Mouse (Mus musculus): Measurements from ENCODE around the gene Smtnl1. TPM values are rescaled to one million over a fixed set of nuclear protein-coding genes. Genes with fewer than 3 reads are reported as not detected.

Gene Smtnl1
- total and polyA plus RNA-seq, 3 experiments, result 0.13 to 1.5 TPM; not detected in 1

DNA sequence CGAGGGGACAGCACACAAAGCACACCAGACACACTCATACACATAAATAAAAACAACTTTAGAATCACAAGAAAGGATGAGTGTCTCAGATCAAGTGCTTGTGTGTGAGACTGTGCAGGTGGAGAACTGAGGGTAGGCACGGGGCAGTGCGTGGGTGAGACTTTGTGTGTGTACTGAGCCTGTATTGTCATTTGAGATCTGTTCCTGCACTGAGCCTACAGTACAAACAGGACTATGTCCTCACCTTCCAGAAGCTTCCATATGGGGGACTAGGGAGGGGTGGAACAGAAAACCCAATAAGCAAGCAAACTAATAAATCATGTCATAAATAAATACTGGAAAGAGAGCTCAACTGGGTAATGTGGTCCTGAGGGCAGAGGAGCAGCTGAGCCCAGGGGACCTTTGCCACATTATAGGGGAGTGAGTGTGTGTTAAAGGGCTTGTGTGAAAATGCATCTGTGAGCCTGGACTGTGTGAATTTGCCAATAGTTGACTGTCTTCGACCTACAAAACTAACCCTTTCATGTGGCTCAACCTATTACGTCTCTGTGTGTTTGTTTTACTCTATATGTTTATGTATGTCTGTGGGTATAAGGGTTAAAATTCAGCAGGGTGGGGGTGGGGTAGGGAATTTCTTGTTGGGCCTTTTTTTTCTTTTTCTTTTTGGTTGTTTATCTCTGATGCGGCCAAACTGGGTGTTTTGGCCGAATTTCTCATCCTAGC lies 28.1 kb upstream of the Smtnl1 start:
- Histone ChIP-seq H3K9ac (ENCODE audit: insufficient read depth, low read depth) (no peak overlapping the region), H3K4me2 (ENCODE audit: insufficient read depth, low read depth, poor library complexity, severe bottlenecking) (no peak overlapping the region), H3K27me3 (replicated peaks) (no peaks in the 10 kb centered on the region), H3K4me3 (replicated peaks in 1 of 3; ENCODE audit: low read depth in 2 of 3, low read length in 2 of 3, poor library complexity in 1 of 3) (no peak overlapping the region), H3K27ac (ENCODE audit: insufficient read depth, low read depth) (no peak overlapping the region), H3K4me1 (ENCODE audit: control insufficient read depth in 1 of 2, insufficient read depth in 2 of 2) (peaks cover 0 to 14% of the 10 kb centered on the region in 2 experiments; a peak in 2 of 4 replicates), H3K9me3 (replicated peaks; ENCODE audit: low read length) (no peaks in the 10 kb centered on the region), H3K36me3 (replicated peaks in 1 of 2; ENCODE audit: control insufficient read depth in 1 of 2, insufficient read depth in 1 of 2, low read length in 1 of 2) (no peaks in the 10 kb centered on the region), H3K79me2 (replicated peaks; ENCODE audit: control insufficient read depth, extremely low read depth, insufficient read depth, poor library complexity, severe bottlenecking) (no peaks in the 10 kb centered on the region)
- TF ChIP-seq SMC3 (IDR thresholded peaks at IDR 0.05; ENCODE audit: low read depth, low read length) (no peak), POLR2AphosphoS2 (IDR thresholded peaks at IDR 0.05; ENCODE audit: low read depth, low read length) (no peak), CTCF (conservative IDR thresholded peaks at IDR 0.05 in 1 of 2, IDR thresholded peaks at IDR 0.05 in 1 of 2; ENCODE audit: low read depth in 2 of 2, low read length in 2 of 2) (no peak)
- dilution Hi-C loops (cut with MboI; ENCODE audit: extremely low pct_ligation_motif_present, extremely low pct_unique_long_range_greater_than_20kb, low sequenced_read_pairs), result no loop called here
- DNase-seq (ENCODE audit: extremely low read depth), result no peak
- in situ Hi-C loops (cut with MboI; ENCODE audit: low pct_ligation_motif_present, low pct_unique_long_range_greater_than_20kb, low sequenced_read_pairs), result no loop called here

GRCm38 (mm10) chr2:84845226-84845625 lies 22.8 kb upstream of the Smtnl1 start:
- H3K27me3 ChIP-seq (replicated peaks), result no peaks in the 10 kb centered on the region
- H3K4me1 ChIP-seq (ENCODE audit: control insufficient read depth in 1 of 2, insufficient read depth in 2 of 2), result peaks cover 2 to 4% of the 10 kb centered on the region in 2 experiments; a peak in 1 of 4 replicates
- H3K9me3 ChIP-seq (replicated peaks; ENCODE audit: low read length), result no peaks in the 10 kb centered on the region
- no peaks in the 10 kb centered on the region for H3K79me2 ChIP-seq (replicated peaks; ENCODE audit: control insufficient read depth, extremely low read depth, insufficient read depth, poor library complexity, severe bottlenecking)
- dilution Hi-C loops (cut with MboI; ENCODE audit: extremely low pct_ligation_motif_present, extremely low pct_unique_long_range_greater_than_20kb, low sequenced_read_pairs) (no loop called here), in situ Hi-C loops (cut with MboI; ENCODE audit: low pct_ligation_motif_present, low pct_unique_long_range_greater_than_20kb, low sequenced_read_pairs) (no loop called here)
- no peak overlapping the region for H3K9ac ChIP-seq (ENCODE audit: insufficient read depth, low read depth)
- H3K27ac ChIP-seq (ENCODE audit: insufficient read depth, low read depth), result no peak overlapping the region
- H3K36me3 ChIP-seq (replicated peaks in 1 of 2; ENCODE audit: control insufficient read depth in 1 of 2, insufficient read depth in 1 of 2, low read length in 1 of 2), result no peaks in the 10 kb centered on the region
- DNase-seq (ENCODE audit: extremely low read depth), result no peak
- TF ChIP-seq SIN3A (IDR thresholded peaks at IDR 0.05; ENCODE audit: low read length), result no peak
- no peak for TF ChIP-seq MXI1 (IDR thresholded peaks at IDR 0.05; ENCODE audit: low read depth, low read length)
- no peak for TF ChIP-seq TBP (conservative IDR thresholded peaks at IDR 0.05; ENCODE audit: low read depth, low read length)
- TF ChIP-seq CTCF (conservative IDR thresholded peaks at IDR 0.05 in 1 of 2, IDR thresholded peaks at IDR 0.05 in 1 of 2; ENCODE audit: low read depth in 2 of 2, low read length in 2 of 2), result no peak
- no peak for TF ChIP-seq ZMIZ1 (IDR thresholded peaks at IDR 0.05; ENCODE audit: low read depth, low read length)
- no peak for TF ChIP-seq ETS1 (conservative IDR thresholded peaks at IDR 0.05; ENCODE audit: low read depth, low read length)
- no peak for TF ChIP-seq NRF1 (IDR thresholded peaks at IDR 0.05; ENCODE audit: low read depth, low read length)
- no peak for TF ChIP-seq ZC3H11A (IDR thresholded peaks at IDR 0.05; ENCODE audit: low read depth, low read length)
- no peak for TF ChIP-seq EP300 (IDR thresholded peaks at IDR 0.05; ENCODE audit: low read length)
- TF ChIP-seq IRF4 (IDR thresholded peaks at IDR 0.05; ENCODE audit: low read depth, low read length), result no peak
- no peak for TF ChIP-seq HCFC1 (IDR thresholded peaks at IDR 0.05; ENCODE audit: low read depth, low read length)
- no peak for TF ChIP-seq SMC3 (IDR thresholded peaks at IDR 0.05; ENCODE audit: low read depth, low read length)
- no peak overlapping the region for H3K4me2 ChIP-seq (ENCODE audit: insufficient read depth, low read depth, poor library complexity, severe bottlenecking)
- no peak overlapping the region for H3K4me3 ChIP-seq (replicated peaks in 1 of 3; ENCODE audit: low read depth in 2 of 3, low read length in 2 of 3, poor library complexity in 1 of 3)

Measured in CH12.LX (cell line).